Mouse (Mus musculus): ENCODE measurements around the gene Elf5.

Gene Elf5

GRCm38 (mm10) chr2:103435110-103435509, 23.6 kb downstream of the Elf5 start:
- no peak for DNase-seq (ENCODE audit: low spot score)

- no peak for DNase-seq (ENCODE audit: low spot score)
Measured at GRCm38 (mm10) chr2:103436534-103436933, 25.0 kb downstream of the Elf5 start.

- no peak for DNase-seq (ENCODE audit: low spot score)
Measured at GRCm38 (mm10) chr2:103439071-103439622, 27.7 kb downstream of the Elf5 start.

DNA sequence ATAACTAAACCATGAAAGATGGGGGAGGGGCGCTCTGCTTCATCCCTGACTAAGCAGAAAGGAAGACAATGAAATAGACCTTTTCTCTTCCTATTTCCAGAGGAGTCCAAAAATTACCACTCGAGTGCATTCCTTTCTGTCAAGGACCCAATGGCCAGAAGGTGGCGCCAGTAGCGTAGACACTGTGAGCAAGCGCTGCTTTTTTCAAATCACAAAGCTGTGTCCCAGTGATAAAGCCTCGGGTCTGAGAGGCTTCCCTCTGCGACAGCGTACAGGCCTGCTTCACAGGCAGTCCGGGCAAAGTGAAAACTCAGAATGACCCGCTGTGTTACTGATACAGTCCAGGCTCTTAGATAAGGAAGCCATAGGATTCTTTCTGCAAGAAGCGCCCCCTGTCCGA, 28.2 kb downstream of the Elf5 start:
- DNase-seq (ENCODE audit: low spot score), result peak; percentile 25

GRCm38 (mm10) chr2:103445776-103446175, 34.3 kb downstream of the Elf5 start:
- peak; percentile 27 for DNase-seq (ENCODE audit: low spot score)

DNA sequence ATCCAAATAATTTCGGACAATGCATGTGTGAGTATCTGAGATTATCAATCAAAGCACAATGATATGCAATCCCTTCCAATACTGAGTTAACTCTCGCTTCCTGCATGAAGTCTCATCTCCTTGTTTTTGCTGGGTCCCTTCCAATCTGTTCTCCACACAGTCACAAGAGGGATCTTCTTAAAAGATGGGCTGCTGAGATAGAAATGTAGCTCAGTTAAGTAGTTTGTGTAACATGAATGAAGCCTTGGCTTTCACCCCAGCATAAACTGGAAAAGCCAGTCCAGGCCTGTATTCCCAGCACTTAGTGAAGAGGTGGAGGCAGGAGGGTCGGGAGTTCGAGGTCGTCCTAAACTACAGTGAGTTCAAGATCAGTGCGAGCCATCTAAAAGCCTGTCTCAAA, 34.8 kb downstream of the Elf5 start:
- no peak for DNase-seq (ENCODE audit: low spot score)

DNA sequence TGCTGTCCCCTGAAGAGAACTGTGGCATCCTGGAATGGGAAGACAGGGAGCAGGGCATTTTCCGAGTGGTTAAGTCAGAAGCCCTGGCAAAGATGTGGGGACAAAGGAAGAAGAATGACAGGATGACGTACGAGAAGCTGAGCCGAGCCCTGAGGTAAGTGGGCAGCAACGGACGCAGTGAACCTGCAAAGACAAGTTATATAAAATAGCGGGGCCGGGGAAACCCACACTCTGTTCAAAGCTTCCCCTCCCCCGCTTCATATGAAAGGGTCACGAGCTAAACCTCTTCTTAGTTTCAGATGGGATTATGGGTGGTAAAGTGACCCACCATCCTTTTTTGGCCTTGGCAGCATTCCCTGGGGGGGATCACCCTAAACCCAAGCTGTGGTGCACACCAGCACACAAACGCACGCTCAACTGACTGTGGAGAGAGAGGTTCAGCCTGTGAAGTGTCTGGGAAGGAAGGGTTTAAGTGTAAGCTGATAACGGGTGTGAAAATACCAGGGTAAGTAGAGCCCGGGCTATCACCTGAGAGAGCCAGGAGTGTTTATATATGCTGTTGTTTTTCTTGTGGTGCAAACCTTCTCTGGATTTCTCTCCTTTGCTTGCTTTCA, 37.6 kb downstream of the Elf5 start:
- DNase-seq (ENCODE audit: low spot score), result no peak

- DNase-seq (ENCODE audit: low spot score), result no peak
Measured at GRCm38 (mm10) chr2:103449813-103450212, 38.3 kb downstream of the Elf5 start.

DNA sequence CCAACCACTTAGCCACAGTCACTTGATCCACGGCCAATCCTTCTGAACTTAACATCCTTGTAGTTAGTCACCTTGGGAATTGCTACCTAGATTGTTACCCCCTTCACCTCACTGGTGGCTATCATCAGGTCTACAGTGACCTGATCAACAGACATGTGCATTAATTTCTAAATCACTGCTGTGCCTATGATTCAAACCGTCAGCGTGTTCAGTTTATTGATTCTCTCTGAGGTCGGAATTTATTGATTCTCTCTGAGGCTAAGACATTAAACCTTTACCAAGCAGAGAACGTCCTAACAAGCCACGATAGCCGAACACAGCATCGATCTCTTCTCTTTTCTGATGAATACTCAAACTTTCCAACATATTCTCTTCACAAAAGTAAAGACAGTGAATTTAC, 38.8 kb downstream of the Elf5 start:
- no peak for DNase-seq (ENCODE audit: low spot score)

GRCm38 (mm10) chr2:103452550-103452949, 41.1 kb downstream of the Elf5 start:
- DNase-seq (ENCODE audit: low spot score), result no peak

- no peak for DNase-seq (ENCODE audit: low spot score)
Measured at GRCm38 (mm10) chr2:103455748-103456147, 44.3 kb downstream of the Elf5 start.

DNA sequence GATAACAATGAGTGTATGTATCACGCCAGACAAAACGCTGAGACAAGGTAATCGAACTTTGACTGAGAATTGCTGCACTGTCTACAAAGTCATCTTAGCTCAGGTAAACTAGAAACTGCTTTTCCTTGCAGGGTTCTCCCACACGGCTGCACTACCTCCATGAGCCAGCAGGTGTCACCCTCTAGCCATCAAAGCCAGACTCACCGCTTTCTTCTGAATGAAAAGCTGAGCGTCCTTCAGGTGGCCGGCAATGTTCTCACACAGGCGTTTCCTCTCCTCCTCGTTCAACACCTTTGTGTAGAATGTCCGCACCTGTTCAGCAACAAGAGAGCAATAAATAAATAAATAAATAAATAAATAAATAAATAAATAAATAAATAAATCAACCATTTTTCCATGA, 45.2 kb downstream of the Elf5 start:
- DNase-seq (ENCODE audit: low spot score), result peak; percentile 71

GRCm38 (mm10) chr2:103457048-103457447, 45.6 kb downstream of the Elf5 start:
- no peak for DNase-seq (ENCODE audit: low spot score)

DNA sequence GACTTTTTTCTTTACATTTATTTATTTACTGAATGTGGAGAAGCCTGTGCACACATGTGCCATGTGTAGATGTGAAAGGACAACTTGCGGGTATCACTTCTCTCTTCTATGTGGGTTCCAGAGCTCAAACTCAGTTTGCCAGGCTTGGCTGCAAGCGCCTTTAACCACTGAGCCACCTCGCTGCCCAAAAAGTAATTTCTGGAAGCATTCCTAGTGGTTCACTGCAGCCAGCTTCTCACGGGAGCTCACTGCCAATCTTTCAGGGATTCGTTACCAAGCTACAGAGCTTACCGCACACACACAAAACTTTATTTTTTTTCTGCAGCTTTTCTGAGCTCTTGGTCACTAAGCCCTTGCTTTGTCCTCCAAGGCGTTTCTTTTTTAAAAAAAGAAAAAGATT, 46.1 kb downstream of the Elf5 start:
- no peak for DNase-seq (ENCODE audit: low spot score)

DNA sequence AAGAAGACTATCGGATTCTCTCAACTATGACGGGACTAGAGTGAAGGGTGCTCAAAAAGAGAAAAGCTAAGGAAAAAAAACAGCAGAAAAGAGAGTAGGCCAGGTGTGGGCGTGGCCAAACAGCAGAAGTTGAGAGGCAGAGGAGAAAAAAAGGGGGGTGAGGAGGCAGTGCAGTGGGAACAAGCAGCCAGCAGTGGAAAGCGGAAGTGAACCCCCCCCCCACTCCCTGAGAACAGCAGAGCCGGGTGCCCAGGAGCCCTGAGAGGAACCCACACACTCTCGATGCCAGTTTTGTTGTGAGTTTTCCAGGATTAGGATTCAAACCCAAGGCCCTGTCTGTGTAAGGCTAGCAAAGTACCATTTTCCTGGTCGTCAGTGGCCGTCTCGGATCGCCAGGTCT, 47.6 kb downstream of the Elf5 start:
- DNase-seq (ENCODE audit: low spot score), result no peak

GRCm38 (mm10) chr2:103461210-103461609, 49.7 kb downstream of the Elf5 start:
- DNase-seq (ENCODE audit: low spot score), result no peak

DNA sequence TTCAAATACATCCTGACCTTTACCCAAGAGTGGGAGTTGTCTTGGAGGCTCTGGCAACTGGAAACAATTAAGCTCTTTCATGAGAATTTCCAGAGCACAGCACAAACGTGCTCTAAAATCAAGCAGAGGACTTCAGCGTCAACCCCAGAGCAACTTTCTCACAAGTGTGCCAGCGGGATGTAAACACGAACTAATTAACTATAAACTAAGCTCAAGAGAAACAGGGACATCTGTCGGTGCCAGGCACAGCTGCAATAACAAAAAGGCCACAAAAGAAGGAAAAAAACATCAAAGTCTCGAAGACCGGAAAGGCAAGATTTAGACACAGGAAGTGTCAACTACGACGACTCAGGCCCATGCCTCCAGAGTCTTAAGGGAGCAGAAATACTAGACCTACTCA, 50.3 kb downstream of the Elf5 start:
- no peak for DNase-seq (ENCODE audit: low spot score)

GRCm38 (mm10) chr2:103462746-103463145, 51.3 kb downstream of the Elf5 start:
- no peak for DNase-seq (ENCODE audit: low spot score)

GRCm38 (mm10) chr2:103464524-103464923, 53.0 kb downstream of the Elf5 start:
- DNase-seq (ENCODE audit: low spot score), result no peak

DNA sequence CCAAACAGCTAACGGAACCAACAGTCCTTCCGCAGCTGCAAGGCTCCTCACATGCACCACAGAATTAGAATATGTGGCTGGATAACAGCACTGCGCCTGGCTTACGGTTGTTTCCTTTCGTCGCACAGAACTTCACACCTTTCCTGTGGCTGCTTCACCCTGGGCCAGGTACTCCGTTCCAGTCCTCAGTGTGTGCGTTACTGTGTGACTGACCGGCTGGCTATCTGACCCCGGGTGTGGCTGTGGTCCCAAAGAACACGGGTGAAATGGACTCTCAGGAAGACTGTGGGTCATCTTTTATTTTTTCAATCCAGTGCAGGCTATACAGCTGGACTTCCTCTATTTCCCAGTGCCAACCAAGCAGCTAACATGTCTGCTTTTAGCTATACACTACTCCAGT, 53.9 kb downstream of the Elf5 start:
- no peak for DNase-seq (ENCODE audit: low spot score)

- DNase-seq (ENCODE audit: low spot score), result no peak
Measured at GRCm38 (mm10) chr2:103466272-103466671, 54.8 kb downstream of the Elf5 start.

DNA sequence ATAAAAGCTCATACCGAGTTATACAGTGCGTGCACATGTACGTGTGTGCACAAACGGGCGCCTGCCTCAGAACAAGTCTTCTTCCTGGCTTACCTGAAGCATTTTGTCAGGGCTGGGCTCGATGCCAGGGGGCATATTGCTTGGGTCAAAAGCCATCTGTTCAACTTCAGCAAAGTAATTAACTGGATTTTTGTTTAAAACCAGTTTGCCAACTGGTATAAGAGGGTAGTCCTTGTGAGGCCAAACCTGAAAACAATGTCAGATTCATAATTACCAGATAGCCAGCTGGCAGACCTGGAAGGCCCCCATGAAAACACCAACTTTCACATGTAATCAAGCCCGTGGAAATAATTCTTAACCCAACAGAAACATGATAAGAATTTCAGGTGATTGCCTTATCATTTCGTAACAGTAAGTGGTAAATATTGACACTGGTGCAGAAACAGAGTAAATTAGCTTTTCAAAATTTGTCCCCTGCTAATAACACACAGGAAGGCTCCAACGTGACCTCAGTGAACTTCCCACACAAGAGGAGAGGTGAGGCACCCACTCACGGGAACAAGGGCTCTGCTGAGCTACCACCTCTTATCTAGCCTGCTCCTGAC, 55.6 kb downstream of the Elf5 start:
- no peak for DNase-seq (ENCODE audit: low spot score)

DNA sequence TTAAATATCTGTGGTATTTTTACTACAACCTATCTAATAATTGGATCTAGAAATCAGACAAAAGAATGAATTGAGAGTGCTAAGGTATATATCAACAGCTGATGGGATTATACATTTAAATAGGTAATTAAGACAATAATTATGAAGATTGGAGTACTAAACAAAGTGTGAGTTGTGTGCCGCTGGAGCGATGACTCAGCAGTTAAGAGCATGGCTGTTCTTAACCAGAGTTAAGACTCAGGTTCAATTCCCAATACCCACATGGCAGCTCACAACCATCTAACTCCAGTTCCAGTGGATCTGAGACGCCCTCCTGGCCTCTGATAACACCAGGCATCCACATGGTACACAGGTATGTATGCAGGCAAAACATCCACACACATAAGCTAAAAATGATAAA, 61.9 kb downstream of the Elf5 start:
- DNase-seq (ENCODE audit: low spot score), result no peak

DNA sequence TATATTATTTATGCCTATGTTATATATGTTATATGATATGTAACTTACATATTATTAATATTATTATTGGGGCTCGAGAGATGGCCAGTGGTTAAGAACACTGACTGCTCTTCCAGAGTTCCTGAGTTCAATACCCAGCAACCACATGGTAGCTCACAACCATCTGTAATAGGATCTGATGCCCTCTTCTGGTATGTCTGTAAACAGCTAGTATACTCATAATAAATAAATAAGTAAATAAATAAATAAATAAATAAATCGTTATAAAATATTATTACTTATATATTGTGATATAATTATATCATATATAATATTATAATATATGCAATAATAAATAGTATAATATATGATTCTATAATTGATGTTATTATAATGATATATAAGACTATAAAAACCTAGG, 64.7 kb downstream of the Elf5 start:
- DNase-seq (ENCODE audit: low spot score), result no peak
